9 mouse cellular contexts compared by ENCODE assay signal in genomic region chr9:70760974-70761373, GRCm38 (mm10).
DNase-seq lines count a peak whose midpoint lies in the region; ATAC-seq and TF ChIP-seq lines count a peak whose summit lies in the region.
"Had no signal": no experiment of that assay in that cellular context is flagged by ENCODE, and none has a peak within 500 bp of the region (broad histone marks: within the 10 kb centered on the region; RNA-seq: fewer than 3 reads in every experiment).

No protein-coding gene starts in this region.

- H3K4me1 ChIP-seq in heart, adult 2 months (ENCODE audit: control insufficient read depth, insufficient read depth, low read length) = peaks cover 2% of the 10 kb centered on the region
- no peaks in the 10 kb centered on the region for H3K4me1 ChIP-seq in lung, postnatal 0 days (ENCODE audit: insufficient read depth, low read depth, low read length)

- TF ChIP-seq EP300 in heart, adult 2 months (IDR thresholded peaks at IDR 0.05; ENCODE audit: insufficient read depth, low read depth, low read length) = no peak
- no peak for TF ChIP-seq EP300 in lung, postnatal 0 days (IDR thresholded peaks at IDR 0.05)

- TF ChIP-seq POLR2A in heart, adult 2 months (IDR thresholded peaks at IDR 0.05; ENCODE audit: insufficient read depth, low read depth, low read length) = no peak

- intact Hi-C loops in heart, adult 2 months (cut with DNase I) = loop anchor here (5.0 kb wide), 1 partner anchor 106 kb away; no protein-coding TSS in a partner anchor
- intact Hi-C loops in heart, postnatal 10 days (cut with DNase I) = no loop called here

- peaks cover 17% of the 10 kb centered on the region for H3K36me3 ChIP-seq in heart, adult 2 months (ENCODE audit: control insufficient read depth, insufficient read depth, low read length)
- H3K36me3 ChIP-seq in lung, postnatal 0 days (ENCODE audit: insufficient read depth, low read length) = peaks cover 26% of the 10 kb centered on the region; the same call in 1 of the 2 replicates

- H3K27me3 ChIP-seq in heart, adult 2 months (ENCODE audit: control insufficient read depth, insufficient read depth, low read length) = no peaks in the 10 kb centered on the region
- H3K27me3 ChIP-seq in lung, postnatal 0 days (replicated peaks; ENCODE audit: insufficient read depth, low read length) = no peaks in the 10 kb centered on the region

- WGBS in heart, adult 2 months = 85% methylated on average over 5 of the region's 5 CpGs
- WGBS in lung, postnatal 0 days = 83% methylated on average over 5 of the region's 5 CpGs

- ATAC-seq in lung, postnatal 0 days = no peak
- ATAC-seq in hematopoietic stem cell, adult 5-6 weeks (replicated peaks in 1 of 2; ENCODE audit: insufficient read depth in 1 of 2, low FRiP score in 2 of 2, low TSS enrichment in 1 of 2, low read depth in 1 of 2, poor library complexity in 2 of 2, severe bottlenecking in 2 of 2) = peak; percentile 77 to 79

- no peak overlapping the region for H3K4me3 ChIP-seq in heart, adult 2 months
- H3K4me3 ChIP-seq in lung, postnatal 0 days (ENCODE audit: low read depth, low read length) = no peak overlapping the region

- no peak overlapping the region for H3K9ac ChIP-seq in heart, adult 2 months (ENCODE audit: low read depth, low read length)
- H3K9ac ChIP-seq in lung, postnatal 0 days (replicated peaks; ENCODE audit: low read depth) = no peak overlapping the region

- no peaks in the 10 kb centered on the region for H3K9me3 ChIP-seq in lung, postnatal 0 days (ENCODE audit: low read length)

- no peak for TF ChIP-seq CTCF in heart, adult 2 months (IDR thresholded peaks at IDR 0.05)
- TF ChIP-seq CTCF in lung, postnatal 0 days (IDR thresholded peaks at IDR 0.05) = no peak

- no peaks in the 10 kb centered on the region; the same call in 1 of the 2 replicates for H3K79me2 ChIP-seq in heart, adult 2 months (replicated peaks; ENCODE audit: control insufficient read depth, insufficient read depth, low read length)

- peak overlapping the region; percentile 19; the same call in 1 of the 2 replicates for H3K27ac ChIP-seq in heart, adult 2 months
- peak overlapping the region; percentile 47 for H3K27ac ChIP-seq in lung, postnatal 0 days (ENCODE audit: low read length)

- no peak overlapping the region for H3K4me2 ChIP-seq in lung, postnatal 0 days (replicated peaks; ENCODE audit: low read depth, low read length)

- DNase-seq in heart, adult 2 months = no peak
- DNase-seq in heart, postnatal 10 days = no peak
- peak; percentile 11 for DNase-seq in lung, postnatal 0 days (ENCODE audit: low spot score)
- DNase-seq in lung, postnatal 4 days = no peak
- DNase-seq in naive thymus-derived CD4-positive, alpha-beta T cell, adult 2 months (ENCODE audit: low read depth) = peak; percentile 59
- no peak for DNase-seq in thymus, postnatal 10 days (ENCODE audit: low spot score in 2 of 2)
- DNase-seq in cerebellum, adult 11-12 months = no peak
- DNase-seq: gastrocnemius, postnatal 36 days had no signal

Comparison
In these comparisons a context has a peak if more than half of its experiments do, and no peak if none do; other contexts are left out.
1. DNase-seq: peak in lung, postnatal 0 days (single experiment) and naive thymus-derived CD4-positive, alpha-beta T cell, adult 2 months (single experiment); none in heart, adult 2 months (0 of 2), heart, postnatal 10 days (0 of 2), lung, postnatal 4 days (0 of 2), thymus, postnatal 10 days (0 of 2) and cerebellum, adult 11-12 months (single experiment).